Mouse (Mus musculus) hindbrain, postnatal 0 days (tissue): ENCODE measurements at regions not wholly inside any gene's neighbourhood (a gene's known extent, or its start where the extent isn't known, plus 50 kb on each side); places are given as distances from the start of the nearest gene placed in this dataset.

Experiments
- ATAC-seq: fragments of 200-750 bp; cut with Nextera tagmentation; 2 replicates; pipeline ENCODE4 v1.8.0; 2017; ENCODE audit warnings: mild to moderate bottlenecking, moderate TSS enrichment, moderate library complexity
- DNase-seq: peaks from one replicate; pipeline ENCODE4 v3.0.0-alpha.2; 2015; ENCODE audit warnings: low spot score
- H3K27ac ChIP-seq: fragments of 300-500 bp; sonication (generic); 2 replicates; pipeline ENCODE4 v1.5.1; 2014; ENCODE audit warnings: mild to moderate bottlenecking
- H3K27me3 ChIP-seq: fragments of 300-500 bp; sonication (generic); 2 replicates; pipeline ENCODE4 v1.6.1; 2014; ENCODE audit warnings: low read length, mixed read lengths; ENCODE audit not compliant: insufficient read depth
- H3K36me3 ChIP-seq: fragments of 300-500 bp; sonication (generic); 2 replicates; pipeline ENCODE4 v1.6.1; 2014; ENCODE audit warnings: low read length, mixed read lengths; ENCODE audit not compliant: insufficient read depth
- H3K4me1 ChIP-seq: fragments of 300-500 bp; sonication (generic); 2 replicates; pipeline ENCODE4 v1.6.1; 2014; ENCODE audit warnings: antibody characterized with exemption, low read length, mixed read lengths; ENCODE audit not compliant: insufficient read depth
- H3K4me2 ChIP-seq: fragments of 300-500 bp; sonication (generic); 2 replicates; pipeline ENCODE4 v1.6.1; 2014; ENCODE audit warnings: low read depth, mild to moderate bottlenecking, low read length, moderate library complexity, mixed read lengths
- H3K4me3 ChIP-seq: fragments of 300-500 bp; sonication (generic); 2 replicates; pipeline ENCODE4 v1.5.1; 2014; ENCODE audit warnings: low read length
- H3K9ac ChIP-seq: fragments of 300-500 bp; sonication (generic); replicated peaks from 2 replicates; pipeline ENCODE4 v1.6.1; 2014; ENCODE audit warnings: mild to moderate bottlenecking, low read length, moderate library complexity, mixed read lengths
- H3K9me3 ChIP-seq: fragments of 300-500 bp; sonication (generic); 2 replicates; pipeline ENCODE4 v1.6.1; 2016; ENCODE audit warnings: low read length, mixed read lengths
- CTCF ChIP-seq: IDR thresholded peaks from 2 replicates; pipeline ENCODE4 v1.5.1; 2016; ENCODE audit warnings: antibody characterized with exemption, control low read depth, low read depth
- WGBS: fragments of 180-500 bp; shearing (Covaris S2); extraction: QIAGEN DNeasy Blood & Tissue Kit; methylation state at CpG from one replicate; pipeline ENCODE4 v1.1.7; 2014; 5-methylcytosine and 5-hydroxymethylcytosine counted together

DNA sequence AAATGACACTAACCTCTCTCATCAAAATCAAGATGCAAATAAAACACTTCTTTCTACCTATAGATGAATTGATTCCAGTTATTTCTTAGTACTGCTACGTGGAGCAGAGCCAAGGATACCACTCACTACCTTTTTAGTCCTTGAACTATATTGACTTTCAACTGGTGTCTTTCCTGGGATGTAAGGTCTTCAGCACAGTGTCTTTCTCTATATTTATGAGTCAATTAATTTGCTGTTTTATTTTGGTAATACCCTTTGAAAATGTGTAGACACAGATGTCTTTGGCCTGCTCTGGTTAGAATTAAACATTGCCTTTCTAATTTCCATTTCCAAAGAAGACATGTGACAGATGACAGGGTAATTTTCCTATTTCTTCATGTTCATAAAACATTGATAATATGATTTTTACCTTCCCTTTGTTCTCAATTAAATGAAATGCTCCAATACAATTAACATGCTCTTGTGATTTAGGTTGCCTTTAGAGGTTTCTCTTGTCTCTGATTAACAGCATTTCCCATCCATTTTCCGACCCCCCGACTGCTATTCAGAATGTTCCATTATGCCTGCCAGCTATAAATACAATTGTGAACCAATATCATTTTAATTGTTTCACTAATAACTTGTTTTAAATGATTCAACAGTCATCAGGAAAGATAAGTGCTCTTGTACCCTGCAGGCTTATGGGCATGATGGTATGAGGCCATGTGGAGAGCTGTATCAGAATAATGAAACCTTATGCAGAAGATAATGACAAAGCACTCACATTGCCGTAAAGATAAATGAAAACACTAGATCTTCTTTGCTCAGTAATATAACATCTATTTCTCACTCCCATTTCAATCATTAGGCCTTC is 266.2 kb upstream of the 1700008P02Rik start:
- peak; percentile 76 for ATAC-seq
- Histone ChIP-seq H3K4me3 (no peak overlapping the region), H3K4me2 (no peak overlapping the region)

DNA sequence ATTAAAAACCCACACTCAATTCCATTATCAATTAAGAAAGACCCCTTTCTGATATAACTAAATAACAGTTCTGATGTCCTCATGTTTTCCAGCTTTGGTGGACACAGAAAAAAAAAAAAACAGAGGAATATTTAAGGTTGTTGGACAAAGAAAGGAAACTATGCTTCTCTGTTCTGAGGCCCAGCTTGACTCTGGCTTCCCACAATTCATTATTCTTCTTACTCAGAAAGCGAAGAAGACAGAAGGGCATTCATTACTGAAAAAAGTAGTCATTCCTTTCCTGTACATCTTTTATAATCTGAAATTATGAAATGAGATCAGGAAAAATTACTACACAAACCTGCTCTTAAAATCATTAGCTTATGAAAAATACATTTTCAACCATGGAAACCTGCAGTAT is 263.2 kb upstream of the 1700008P02Rik start:
- Histone ChIP-seq H3K4me1 (no peaks in the 10 kb centered on the region), H3K27ac (no peak overlapping the region), H3K4me2 (no peak overlapping the region), H3K36me3 (no peaks in the 10 kb centered on the region), H3K4me3 (no peak overlapping the region), H3K9ac (no peak overlapping the region), H3K27me3 (no peaks in the 10 kb centered on the region), H3K9me3 (no peaks in the 10 kb centered on the region)
- WGBS, result 59% methylated on average over 1 of the region's 1 CpGs
- ATAC-seq (no peak), DNase-seq (no peak)
- TF ChIP-seq CTCF, result no peak

More for the DNA sequence above, 266.2 kb upstream of the 1700008P02Rik start:
- DNase-seq, result peak; percentile 10
- no peak overlapping the region for H3K9ac ChIP-seq
- H3K27ac ChIP-seq, result no peak overlapping the region
- H3K9me3 ChIP-seq, result no peaks in the 10 kb centered on the region
- no peak for TF ChIP-seq CTCF
- no peaks in the 10 kb centered on the region for H3K36me3 ChIP-seq
- WGBS, result 68% methylated on average over 4 of the region's 4 CpGs
- no peaks in the 10 kb centered on the region for H3K27me3 ChIP-seq
- no peaks in the 10 kb centered on the region for H3K4me1 ChIP-seq

DNA sequence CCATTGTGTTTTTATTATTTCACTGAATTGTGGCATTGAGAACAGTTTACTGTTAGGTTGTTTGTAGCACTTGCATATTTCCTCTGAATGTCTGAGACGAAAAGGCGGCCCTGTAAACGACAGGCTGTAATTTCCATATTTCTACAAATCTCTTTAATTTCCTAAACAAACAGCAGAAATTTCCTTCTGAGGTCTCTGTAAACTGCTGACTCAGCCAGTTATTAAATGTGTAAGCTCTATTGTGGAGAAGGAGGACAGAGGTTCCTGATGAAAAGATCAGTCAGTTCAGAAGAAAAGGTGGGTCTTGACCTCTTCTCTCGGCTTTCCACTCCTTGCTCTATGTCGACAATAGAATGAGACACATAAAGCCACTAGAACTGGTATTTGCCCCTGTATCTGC is 256.0 kb upstream of the 1700008P02Rik start:
- WGBS, result 77% methylated on average over 5 of the region's 5 CpGs
- H3K9me3 ChIP-seq, result no peaks in the 10 kb centered on the region
- DNase-seq (no peak), ATAC-seq (no peak)
- no peak overlapping the region for H3K27ac ChIP-seq
- H3K4me1 ChIP-seq, result no peaks in the 10 kb centered on the region
- no peak for TF ChIP-seq CTCF
- no peak overlapping the region for H3K4me3 ChIP-seq
- H3K27me3 ChIP-seq, result no peaks in the 10 kb centered on the region
- no peaks in the 10 kb centered on the region for H3K36me3 ChIP-seq
- H3K9ac ChIP-seq, result no peak overlapping the region
- no peak overlapping the region for H3K4me2 ChIP-seq

DNA sequence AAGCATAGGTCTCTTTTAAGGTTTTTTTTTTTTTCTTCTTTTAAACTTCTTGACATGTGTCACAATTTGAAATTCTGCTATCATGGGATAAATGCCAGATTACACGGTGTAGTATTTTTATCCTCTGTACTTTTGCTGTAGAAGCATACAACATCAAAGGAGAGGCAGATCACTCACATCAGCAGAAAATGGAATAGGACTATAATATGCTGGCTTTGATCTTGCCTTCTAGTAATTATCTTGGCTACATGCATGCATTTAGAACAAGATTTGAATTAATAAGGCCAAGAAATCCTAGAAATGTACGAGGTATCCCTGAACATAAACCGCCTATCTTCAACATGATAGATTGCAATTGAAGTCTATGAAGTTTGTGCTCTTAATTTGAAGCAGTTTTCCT is 251.9 kb upstream of the 1700008P02Rik start:
- H3K9ac ChIP-seq, result no peak overlapping the region
- H3K4me1 ChIP-seq, result no peaks in the 10 kb centered on the region
- DNase-seq, result no peak
- 59% methylated on average over 3 of the region's 3 CpGs for WGBS
- ATAC-seq, result no peak
- no peak overlapping the region for H3K27ac ChIP-seq
- H3K4me2 ChIP-seq, result no peak overlapping the region
- no peaks in the 10 kb centered on the region for H3K9me3 ChIP-seq
- H3K27me3 ChIP-seq, result no peaks in the 10 kb centered on the region
- no peaks in the 10 kb centered on the region for H3K36me3 ChIP-seq
- TF ChIP-seq CTCF, result no peak
- no peak overlapping the region for H3K4me3 ChIP-seq

DNA sequence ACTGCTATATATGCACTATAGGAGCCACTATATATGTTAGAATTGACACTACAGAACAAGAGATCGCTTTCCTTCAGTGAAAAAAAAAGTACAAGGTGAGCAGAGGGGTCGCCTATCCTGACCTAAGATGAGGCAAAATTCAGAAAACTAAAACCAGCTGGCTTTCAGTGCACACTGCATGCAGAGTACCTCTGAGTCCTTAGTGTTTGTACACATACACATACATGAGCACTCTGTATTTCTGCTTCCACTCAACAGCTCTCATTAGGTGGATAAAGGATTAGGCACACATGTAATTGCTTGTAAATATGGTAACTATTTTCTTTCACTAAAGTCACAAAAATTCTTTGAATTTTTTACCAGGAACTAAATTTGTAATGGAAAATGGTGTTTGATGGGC is 251.5 kb upstream of the 1700008P02Rik start:
- WGBS, result 77% methylated on average over 2 of the region's 2 CpGs
- H3K4me3 ChIP-seq, result no peak overlapping the region
- ATAC-seq (no peak), DNase-seq (no peak)
- H3K4me2 ChIP-seq, result no peak overlapping the region
- no peaks in the 10 kb centered on the region for H3K4me1 ChIP-seq
- no peaks in the 10 kb centered on the region for H3K36me3 ChIP-seq
- no peak for TF ChIP-seq CTCF
- H3K9ac ChIP-seq, result no peak overlapping the region
- no peaks in the 10 kb centered on the region for H3K9me3 ChIP-seq
- H3K27me3 ChIP-seq, result no peaks in the 10 kb centered on the region
- no peak overlapping the region for H3K27ac ChIP-seq

DNA sequence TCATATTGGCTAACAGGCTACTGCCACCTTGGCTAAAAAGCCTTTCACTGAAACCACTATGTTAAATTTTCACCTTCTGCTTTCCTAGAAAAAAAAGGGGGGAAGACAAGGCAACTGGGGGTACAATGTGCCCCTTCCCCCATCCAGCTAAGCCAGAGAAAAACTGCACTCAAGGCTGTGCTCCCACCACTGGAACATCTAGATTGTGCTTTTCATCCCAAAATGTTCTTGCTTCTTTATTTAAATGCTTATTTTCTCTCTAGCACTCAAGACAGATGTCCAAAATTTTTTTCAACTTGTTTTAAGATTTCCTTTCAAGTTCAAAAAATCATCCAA is 245.9 kb upstream of the 1700008P02Rik start:
- no peak overlapping the region for H3K9ac ChIP-seq
- no peaks in the 10 kb centered on the region for H3K27me3 ChIP-seq
- DNase-seq, result no peak
- ATAC-seq, result 0 out of 2 replicates have a peak, but pooled peaks have one; percentile 10
- H3K36me3 ChIP-seq, result no peaks in the 10 kb centered on the region
- no peak for TF ChIP-seq CTCF
- H3K4me2 ChIP-seq, result no peak overlapping the region
- no peak overlapping the region for H3K27ac ChIP-seq
- H3K9me3 ChIP-seq, result no peaks in the 10 kb centered on the region
- H3K4me3 ChIP-seq, result no peak overlapping the region
- H3K4me1 ChIP-seq, result no peaks in the 10 kb centered on the region

DNA sequence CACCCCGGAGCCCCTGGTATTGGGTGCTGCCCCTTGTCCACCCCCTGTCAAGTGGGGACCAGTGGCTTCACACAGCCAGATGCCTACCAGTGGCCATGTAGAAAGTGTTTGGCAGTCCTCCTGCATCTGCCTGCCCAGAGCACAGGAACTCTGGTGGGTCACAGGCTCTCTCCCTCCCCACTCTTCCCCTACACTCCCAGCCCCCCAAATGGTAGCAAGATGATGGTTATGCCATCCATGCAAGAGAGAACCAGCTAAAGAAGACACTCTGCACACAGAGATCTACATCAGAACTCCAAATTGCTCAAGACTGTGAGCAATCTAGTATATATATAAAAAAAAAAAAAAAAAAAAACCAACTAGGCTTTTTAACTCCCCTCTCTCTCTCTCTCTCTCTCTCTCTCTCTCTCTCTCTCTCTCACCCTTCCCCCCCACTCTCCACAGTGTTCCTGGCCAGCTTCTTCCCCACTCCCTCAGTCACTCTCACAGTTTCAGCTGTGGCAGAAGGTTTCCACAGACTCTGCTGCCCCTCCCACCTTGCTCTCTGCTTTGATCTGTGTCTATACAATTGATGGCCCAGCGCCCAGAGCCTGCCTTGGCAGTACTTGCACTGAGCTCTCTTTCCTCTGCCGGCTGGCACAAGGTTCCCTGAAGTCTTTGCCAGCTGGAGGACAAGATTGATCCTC is 245.4 kb upstream of the 1700008P02Rik start:
- H3K27ac ChIP-seq, result peak overlapping the region; percentile 7; the same call in 1 of the 2 replicates
- 39% methylated on average over 3 of the region's 3 CpGs for WGBS
- no peaks in the 10 kb centered on the region for H3K9me3 ChIP-seq
- H3K27me3 ChIP-seq, result no peaks in the 10 kb centered on the region
- ATAC-seq, result peak; percentile 89
- no peak overlapping the region for H3K9ac ChIP-seq
- no peak overlapping the region for H3K4me3 ChIP-seq
- H3K4me2 ChIP-seq, result no peak overlapping the region
- DNase-seq, result peak; percentile 83
- no peak for TF ChIP-seq CTCF
- H3K36me3 ChIP-seq, result no peaks in the 10 kb centered on the region
- no peaks in the 10 kb centered on the region for H3K4me1 ChIP-seq
